ENCODE assay signal across 8 mouse cellular contexts in the genomic region with DNA sequence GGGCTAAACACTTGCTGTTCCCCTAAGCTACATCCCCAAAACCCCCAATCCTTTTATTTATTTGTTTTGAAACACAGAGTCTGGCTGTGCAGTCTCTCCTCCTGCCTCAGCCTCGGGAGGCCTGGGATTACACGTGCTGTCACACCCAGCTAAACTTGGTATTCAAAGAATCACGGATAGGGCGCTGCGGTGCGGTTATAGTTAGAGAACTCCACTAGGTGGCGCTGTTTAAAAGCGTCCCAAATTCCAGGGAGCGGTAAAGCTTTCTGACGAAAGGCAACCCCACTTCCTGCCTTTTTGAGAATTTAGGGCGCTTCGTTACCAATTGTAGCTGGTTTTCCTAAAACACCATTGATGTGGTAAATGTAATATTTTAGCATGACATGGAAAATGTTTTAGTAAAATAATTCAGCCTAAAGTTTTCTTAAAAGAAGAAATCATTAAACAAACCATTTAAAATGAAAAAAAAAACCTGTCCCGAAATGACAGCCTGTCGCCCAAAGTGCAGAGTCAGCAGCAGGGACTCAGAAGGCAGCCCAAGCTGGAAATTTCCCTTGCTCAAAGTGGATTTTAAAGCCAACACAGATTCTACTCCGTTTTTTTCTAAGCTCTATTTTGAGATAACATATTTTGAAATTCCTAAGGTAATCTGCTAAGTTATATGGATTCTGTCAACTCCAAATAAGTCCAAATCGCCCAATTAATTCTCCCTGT. TPM values are rescaled to one million over a fixed set of nuclear protein-coding genes. Genes with fewer than 3 reads are reported as not detected.
DNase-seq lines count a peak whose midpoint lies in the region; TF ChIP-seq lines count a peak whose summit lies in the region.

No protein-coding gene starts in this region.

- peak; percentile 96 for TF ChIP-seq CTCF in gastrocnemius, adult 2 months (IDR thresholded peaks at IDR 0.05)
- TF ChIP-seq CTCF in left cerebral cortex, adult 2 months (IDR thresholded peaks at IDR 0.05), result peak; percentile 96

- H3K36me3 ChIP-seq in macrophage (ENCODE audit: inconsistent target), result no peaks in the 10 kb centered on the region

- WGBS in macrophage (ENCODE audit: missing documents), result 8% methylated on average over 16 of the region's 16 CpGs

- H3K27ac ChIP-seq in gastrocnemius, adult 2 months, result no peak overlapping the region
- H3K27ac ChIP-seq in left cerebral cortex, adult 2 months, result no peak overlapping the region
- H3K27ac ChIP-seq in macrophage, result no peak overlapping the region

- no peaks in the 10 kb centered on the region for H3K79me2 ChIP-seq in macrophage (ENCODE audit: inconsistent target)

- intact Hi-C loops in gastrocnemius, adult 2 months (cut with DNase I), result loop anchor here (2.0 kb wide), 1 partner anchor 382 kb away; no protein-coding TSS in a partner anchor
- intact Hi-C loops in left cerebral cortex, adult 2 months (cut with DNase I), result loop anchor here (1.0 to 5.0 kb wide), 5 partner anchors 61 to 381 kb away; no protein-coding TSS in a partner anchor

- H3K4me3 ChIP-seq in gastrocnemius, adult 2 months, result peak overlapping the region; percentile 60
- H3K4me3 ChIP-seq in left cerebral cortex, adult 2 months, result 0 out of 2 replicates have a peak overlapping the region, but pooled peaks have one; percentile 16
- H3K4me3 ChIP-seq in macrophage (ENCODE audit: inconsistent target), result peak overlapping the region; percentile 11; the same call in 1 of the 2 replicates

- DNase-seq in T-cell, adult 2 months (ENCODE audit: low spot score), result peak; percentile 61
- DNase-seq in cerebellum, postnatal 36 days, result peak; percentile 69 to 74
- DNase-seq in gastrocnemius, adult 2 months, result peak; percentile 58
- DNase-seq in hindlimb bud, embryonic 11.5 days (ENCODE audit: extremely low spot score, low read depth, low spot score), result peak; percentile 73
- DNase-seq in left cerebral cortex, adult 2 months (ENCODE audit: extremely low spot score in 1 of 2, low spot score in 2 of 2), result peak; percentile 79 to 86
- DNase-seq in retina, postnatal 7 days (ENCODE audit: low read depth, low spot score), result peak; percentile 71
- peak; percentile 46 to 54 for DNase-seq in urinary bladder, adult 18-20 months (ENCODE audit: low spot score in 2 of 2)

RNA-seq across cellular contexts. Expression of a gene that starts 22.0 kb away (rescaled TPM):
- 100 to 1,000 TPM; 249 to 333 TPM for total RNA-seq in gastrocnemius, adult 2 months (2021)
- total RNA-seq in left cerebral cortex, adult 2 months (2021), result 100 to 1,000 TPM; 164 to 187 TPM
- total RNA-seq in macrophage (2018; cell fraction: chromatin; rRNA removed), result 10 to 100 TPM in 1 of 26 experiments, 1 to 10 TPM in 13, not detected in 12; 1.5 to 13.8 (median 2.8) TPM
- 10 to 100 TPM; 48.6 to 76.5 (median 60.9) TPM for total RNA-seq in macrophage (2018; cell fraction: cytosol; rRNA removed)
- 10 to 100 TPM in 9 of 26 experiments, 1 to 10 TPM in 17; 4.2 to 18.1 (median 7.5) TPM for total RNA-seq in macrophage (2018; cell fraction: nucleus; rRNA removed)
- 20.0 to 125 TPM (median 65.2 TPM) in 3 replicates for polyA plus RNA-seq in macrophage (2018)

RNA-seq across cellular contexts. Expression of a gene that starts 31.6 kb away (rescaled TPM):
- total RNA-seq in gastrocnemius, adult 2 months (2021), result 1 to 10 TPM; 8.3 to 8.9 TPM
- total RNA-seq in left cerebral cortex, adult 2 months (2021), result 10 to 100 TPM; 19.2 to 21.9 TPM
- total RNA-seq in macrophage (2018; cell fraction: chromatin; rRNA removed), result 10 to 100 TPM; 13.3 to 52.2 (median 26.9) TPM
- total RNA-seq in macrophage (2018; cell fraction: cytosol; rRNA removed), result 10 to 100 TPM; 26.0 to 49.3 (median 34.1) TPM
- 10 to 100 TPM; 15.4 to 55.4 (median 33.6) TPM for total RNA-seq in macrophage (2018; cell fraction: nucleus; rRNA removed)
- polyA plus RNA-seq in macrophage (2018), result 31.6 to 53.7 TPM (median 31.7 TPM) in 3 replicates

RNA-seq across cellular contexts. Expression of a gene that starts 31.9 kb away (rescaled TPM):
- total RNA-seq in gastrocnemius, adult 2 months (2021), result 10 to 100 TPM; 42.6 to 45.4 TPM
- total RNA-seq in left cerebral cortex, adult 2 months (2021), result 10 to 100 TPM; 10.3 to 11.8 TPM
- total RNA-seq in macrophage (2018; cell fraction: chromatin; rRNA removed), result 1 to 10 TPM in 13 of 26 experiments, under 1 TPM in 4, not detected in 9; 0.81 to 6.5 (median 2.3) TPM
- total RNA-seq in macrophage (2018; cell fraction: cytosol; rRNA removed), result 10 to 100 TPM in 2 of 26 experiments, 1 to 10 TPM in 24; 4.4 to 22.0 (median 5.7) TPM
- 1 to 10 TPM in 24 of 26 experiments, under 1 TPM in 1, not detected in 1; 0.60 to 7.3 (median 2.6) TPM for total RNA-seq in macrophage (2018; cell fraction: nucleus; rRNA removed)
- polyA plus RNA-seq in macrophage (2018), result 0.82 to 5.0 TPM (median 4.7 TPM) in 3 replicates
